Mouse (Mus musculus) adrenal gland, postnatal 14 days (tissue): Measurements from ENCODE around the gene Slc25a10. TPM values are rescaled to one million over a fixed set of nuclear protein-coding genes. Genes with fewer than 3 reads are reported as not detected.

Experiments used
- DNase-seq: peaks from one replicate; pipeline ENCODE4 v3.0.0; 2021; ENCODE audit warnings: mixed read lengths
- total RNA-seq: library from RNA; stranded (reverse); gene quantifications from 2 replicates; pipeline ENCODE4 v1.2.3, GENCODE M21; 2021

Gene Slc25a10
- total RNA-seq, 1 experiment from 2014 or later, result 64.4 TPM

- DNase-seq, result peak; percentile 94
Observed at GRCm38 (mm10) chr11:120484265-120484981, 7.2 kb upstream of the Slc25a10 start, which contains the start of gene Mrpl12. Gene Mrpl12, plus strand, starts transcription at chr11:120484613.

GRCm38 (mm10) chr11:120485251-120485650 is 6.4 kb upstream of the Slc25a10 start:
- no peak for DNase-seq

- no peak for DNase-seq
Observed at GRCm38 (mm10) chr11:120488516-120488915, 3.1 kb upstream of the Slc25a10 start.

- peak; percentile 84 for DNase-seq
Observed at GRCm38 (mm10) chr11:120489054-120489761, 2.4 kb upstream of the Slc25a10 start.

GRCm38 (mm10) chr11:120490291-120491046 is 1.2 kb upstream of the Slc25a10 start:
- DNase-seq, result peak; percentile 48

- peak; percentile 59 for DNase-seq
Observed at GRCm38 (mm10) chr11:120492024-120492877, 611 bp downstream of the Slc25a10 start.

- peak; percentile 46 for DNase-seq
Observed at GRCm38 (mm10) chr11:120492878-120493203, 1.2 kb downstream of the Slc25a10 start.

- DNase-seq, result no peak
Observed at GRCm38 (mm10) chr11:120493351-120493750, 1.7 kb downstream of the Slc25a10 start.

GRCm38 (mm10) chr11:120493911-120494310 is 2.3 kb downstream of the Slc25a10 start:
- no peak for DNase-seq

- DNase-seq, result peak; percentile 81
Observed at GRCm38 (mm10) chr11:120497436-120497835, 5.8 kb downstream of the Slc25a10 start.

GRCm38 (mm10) chr11:120498226-120498625 is 6.6 kb downstream of the Slc25a10 start:
- peak; percentile 60 for DNase-seq

- no peak for DNase-seq
Observed at GRCm38 (mm10) chr11:120498891-120499290, 7.3 kb downstream of the Slc25a10 start.

GRCm38 (mm10) chr11:120499894-120500293 is 8.3 kb downstream of the Slc25a10 start:
- DNase-seq, result no peak

- DNase-seq, result no peak
Observed at GRCm38 (mm10) chr11:120500357-120500756, 8.7 kb downstream of the Slc25a10 start.

- no peak for DNase-seq
Observed at GRCm38 (mm10) chr11:120501018-120501417, 9.4 kb downstream of the Slc25a10 start.

GRCm38 (mm10) chr11:120501701-120502100 is 10.1 kb downstream of the Slc25a10 start:
- no peak for DNase-seq

- no peak for DNase-seq
Observed at GRCm38 (mm10) chr11:120505661-120506060, 14.0 kb downstream of the Slc25a10 start.

GRCm38 (mm10) chr11:120506899-120507298 is 15.3 kb downstream of the Slc25a10 start:
- no peak for DNase-seq

- DNase-seq, result no peak
Observed at GRCm38 (mm10) chr11:120507611-120508289, 16.1 kb downstream of the Slc25a10 start.

- peak; percentile 51 for DNase-seq
Observed at GRCm38 (mm10) chr11:120508290-120508870, 16.7 kb downstream of the Slc25a10 start.

- DNase-seq, result no peak
Observed at GRCm38 (mm10) chr11:120509940-120510339, 18.3 kb downstream of the Slc25a10 start.
